Mouse (Mus musculus): ENCODE measurements around the gene Fgfr2. TPM values are rescaled to one million over a fixed set of nuclear protein-coding genes. Genes with fewer than 3 reads are reported as not detected.

Gene Fgfr2
- polyA plus RNA-seq, 1 experiment = 0.17 TPM

- H3K36me3 ChIP-seq (ENCODE audit: control insufficient read depth, insufficient read depth) = no peaks in the 10 kb centered on the region
- no peaks in the 10 kb centered on the region for H3K79me2 ChIP-seq (ENCODE audit: control insufficient read depth, insufficient read depth)
- H3K4me3 ChIP-seq = no peak overlapping the region
- no peak overlapping the region for H3K4me2 ChIP-seq (ENCODE audit: low read depth)
- TF ChIP-seq CEBPB (IDR thresholded peaks at IDR 0.05; ENCODE audit: insufficient read depth, poor library complexity, severe bottlenecking) = no peak
- TF ChIP-seq TCF3 (IDR thresholded peaks at IDR 0.05; ENCODE audit: insufficient read length, low read depth) = no peak
- no peak for TF ChIP-seq MAX (IDR thresholded peaks at IDR 0.05; ENCODE audit: low read depth)
- H3K27me3 ChIP-seq (ENCODE audit: control insufficient read depth, insufficient read depth, insufficient read length) = no peaks in the 10 kb centered on the region
- H3ac ChIP-seq (ENCODE audit: control insufficient read depth, insufficient read length) = no peak overlapping the region
Measured at GRCm38 (mm10) chr7:132747096-132747495, 376.1 kb downstream of the Fgfr2 start.

- no peak overlapping the region for H3K4me3 ChIP-seq
- H3K4me2 ChIP-seq (ENCODE audit: low read depth) = no peak overlapping the region
- H3K79me2 ChIP-seq (ENCODE audit: control insufficient read depth, insufficient read depth) = no peaks in the 10 kb centered on the region
- H3K27me3 ChIP-seq (ENCODE audit: control insufficient read depth, insufficient read depth, insufficient read length) = no peaks in the 10 kb centered on the region
- TF ChIP-seq REST (IDR thresholded peaks at IDR 0.05; ENCODE audit: insufficient read depth, insufficient read length) (no peak), CEBPB (IDR thresholded peaks at IDR 0.05; ENCODE audit: insufficient read depth, poor library complexity, severe bottlenecking) (no peak), MAX (IDR thresholded peaks at IDR 0.05; ENCODE audit: low read depth) (no peak), TCF3 (IDR thresholded peaks at IDR 0.05; ENCODE audit: insufficient read length, low read depth) (no peak), SRF (IDR thresholded peaks at IDR 0.05; ENCODE audit: control insufficient read depth, insufficient read length, low read depth) (no peak), TCF12 (IDR thresholded peaks at IDR 0.05; ENCODE audit: insufficient read depth, poor library complexity, severe bottlenecking) (no peak), MYOD1 (IDR thresholded peaks at IDR 0.05; ENCODE audit: control insufficient read depth in 1 of 3, insufficient read length in 2 of 3, low read depth in 2 of 3) (no peak), MYOG (IDR thresholded peaks at IDR 0.05; ENCODE audit: control insufficient read depth in 1 of 3, insufficient read depth in 1 of 3, insufficient read length in 2 of 3, low read depth in 2 of 3) (no peak), POLR2A (IDR thresholded peaks at IDR 0.05; ENCODE audit: insufficient read length, low read depth) (no peak), USF1 (IDR thresholded peaks at IDR 0.05; ENCODE audit: low read depth) (no peak), POLR2AphosphoS2 (IDR thresholded peaks at IDR 0.05; ENCODE audit: insufficient read length, low read depth) (no peak), E2F4 (IDR thresholded peaks at IDR 0.05; ENCODE audit: insufficient read depth) (no peak)
- no peaks in the 10 kb centered on the region for H3K36me3 ChIP-seq (ENCODE audit: control insufficient read depth, insufficient read depth)
- no peak overlapping the region for H3ac ChIP-seq (ENCODE audit: control insufficient read depth, insufficient read length)
Measured at GRCm38 (mm10) chr7:132742912-132743311, 380.2 kb downstream of the Fgfr2 start.

- Histone ChIP-seq H3K36me3 (ENCODE audit: control insufficient read depth, insufficient read depth) (no peaks in the 10 kb centered on the region), H3K27me3 (ENCODE audit: control insufficient read depth, insufficient read depth, insufficient read length) (no peaks in the 10 kb centered on the region), H3K79me2 (ENCODE audit: control insufficient read depth, insufficient read depth) (no peaks in the 10 kb centered on the region), H3K4me2 (ENCODE audit: low read depth) (no peak overlapping the region), H3K4me3 (no peak overlapping the region), H3ac (ENCODE audit: control insufficient read depth, insufficient read length) (no peak overlapping the region)
- TF ChIP-seq MYOG (IDR thresholded peaks at IDR 0.05; ENCODE audit: control insufficient read depth in 1 of 3, insufficient read depth in 1 of 3, insufficient read length in 2 of 3, low read depth in 2 of 3) (no peak), TCF12 (IDR thresholded peaks at IDR 0.05; ENCODE audit: insufficient read depth, poor library complexity, severe bottlenecking) (no peak), TCF3 (IDR thresholded peaks at IDR 0.05; ENCODE audit: insufficient read length, low read depth) (no peak), SRF (IDR thresholded peaks at IDR 0.05; ENCODE audit: control insufficient read depth, insufficient read length, low read depth) (no peak), E2F4 (IDR thresholded peaks at IDR 0.05; ENCODE audit: insufficient read depth) (no peak), USF1 (IDR thresholded peaks at IDR 0.05; ENCODE audit: low read depth) (no peak), CEBPB (IDR thresholded peaks at IDR 0.05; ENCODE audit: insufficient read depth, poor library complexity, severe bottlenecking) (no peak), POLR2A (IDR thresholded peaks at IDR 0.05; ENCODE audit: insufficient read length, low read depth) (no peak), POLR2AphosphoS2 (IDR thresholded peaks at IDR 0.05; ENCODE audit: insufficient read length, low read depth) (no peak), REST (IDR thresholded peaks at IDR 0.05; ENCODE audit: insufficient read depth, insufficient read length) (no peak), MYOD1 (IDR thresholded peaks at IDR 0.05; ENCODE audit: control insufficient read depth in 1 of 3, insufficient read length in 2 of 3, low read depth in 2 of 3) (no peak), MAX (IDR thresholded peaks at IDR 0.05; ENCODE audit: low read depth) (no peak)
Measured at GRCm38 (mm10) chr7:132739829-132740228, 383.3 kb downstream of the Fgfr2 start.

GRCm38 (mm10) chr7:132738844-132739243 is 384.3 kb downstream of the Fgfr2 start:
- Histone ChIP-seq H3K4me3 (no peak overlapping the region), H3K4me2 (ENCODE audit: low read depth) (no peak overlapping the region), H3K79me2 (ENCODE audit: control insufficient read depth, insufficient read depth) (no peaks in the 10 kb centered on the region), H3K27me3 (ENCODE audit: control insufficient read depth, insufficient read depth, insufficient read length) (no peaks in the 10 kb centered on the region), H3K36me3 (ENCODE audit: control insufficient read depth, insufficient read depth) (no peaks in the 10 kb centered on the region), H3ac (ENCODE audit: control insufficient read depth, insufficient read length) (no peak overlapping the region)
- TF ChIP-seq SRF (IDR thresholded peaks at IDR 0.05; ENCODE audit: control insufficient read depth, insufficient read length, low read depth) = no peak
- no peak for TF ChIP-seq MYOD1 (IDR thresholded peaks at IDR 0.05; ENCODE audit: control insufficient read depth in 1 of 3, insufficient read length in 2 of 3, low read depth in 2 of 3)
- TF ChIP-seq TCF12 (IDR thresholded peaks at IDR 0.05; ENCODE audit: insufficient read depth, poor library complexity, severe bottlenecking) = no peak

GRCm38 (mm10) chr7:132736099-132736862 is 386.9 kb downstream of the Fgfr2 start:
- TF ChIP-seq E2F4 (IDR thresholded peaks at IDR 0.05; ENCODE audit: insufficient read depth) (no peak), MYOG (IDR thresholded peaks at IDR 0.05; ENCODE audit: control insufficient read depth in 1 of 3, insufficient read depth in 1 of 3, insufficient read length in 2 of 3, low read depth in 2 of 3) (peak in 1 of 3 experiments; percentile 39)

More at GRCm38 (mm10) chr7:132736099-132736862, 386.9 kb downstream of the Fgfr2 start:
- Histone ChIP-seq H3K36me3 (ENCODE audit: control insufficient read depth, insufficient read depth) (no peaks in the 10 kb centered on the region), H3K4me2 (ENCODE audit: low read depth) (peak overlapping the region; percentile 22), H3K4me3 (no peak overlapping the region), H3K27me3 (ENCODE audit: control insufficient read depth, insufficient read depth, insufficient read length) (no peaks in the 10 kb centered on the region), H3ac (ENCODE audit: control insufficient read depth, insufficient read length) (no peak overlapping the region), H3K79me2 (ENCODE audit: control insufficient read depth, insufficient read depth) (no peaks in the 10 kb centered on the region)
